Mouse (Mus musculus) CH12.LX (cell line): ENCODE results near the gene Nid1. TPM values are rescaled to one million over a fixed set of nuclear protein-coding genes. Genes with fewer than 3 reads are reported as not detected.
A peak's percentile ranks its signal among the peaks of the same experiment; 100 is the strongest.

Experiments
- DNase-seq: peaks from one replicate; pipeline ENCODE4 v3.0.0-alpha.2; 2013; ENCODE audit errors: extremely low read depth
- H3K27ac ChIP-seq: 2 replicates; pipeline ENCODE4 v1.5.1; 2012; ENCODE audit warnings: low read depth, mild to moderate bottlenecking, control low read depth, moderate library complexity; ENCODE audit not compliant: insufficient read depth
- H3K27me3 ChIP-seq: replicated peaks from 2 replicates; pipeline ENCODE3; 2012; ENCODE audit warnings: inconsistent platforms
- H3K36me3 ChIP-seq, 2 experiments: replicated peaks in 1 of 2; 2 replicates each; pipeline versions ENCODE3 to v1.6.1; 2012; ENCODE audit warnings: inconsistent platforms in 1 of 2, low read length in 1 of 2, mild to moderate bottlenecking in 1 of 2, mixed read lengths in 1 of 2, moderate library complexity in 1 of 2; ENCODE audit not compliant: control insufficient read depth in 1 of 2, insufficient read depth in 1 of 2
- H3K4me1 ChIP-seq, 2 experiments: 2 replicates each; pipeline ENCODE4 v1.6.1; 2012; ENCODE audit warnings: inconsistent platforms in 1 of 2, moderate library complexity in 1 of 2; ENCODE audit not compliant: insufficient read depth in 2 of 2, control insufficient read depth in 1 of 2
- H3K4me2 ChIP-seq: 2 replicates; pipeline ENCODE4 v1.6.1; 2012; ENCODE audit warnings: low read depth, mild to moderate bottlenecking, control low read depth; ENCODE audit not compliant: poor library complexity, insufficient read depth, severe bottlenecking
- H3K4me3 ChIP-seq, 3 experiments: fragments of 150-350 bp in 1 of 3; sonication (generic) in 1 of 3; replicated peaks in 1 of 3; 2 replicates each; pipeline versions ENCODE3 to v1.5.1; 2011 to 2012; ENCODE audit warnings: low read depth in 2 of 3, low read length in 2 of 3, mild to moderate bottlenecking in 2 of 3, moderate library complexity in 2 of 3, control low read depth in 1 of 3, improper control_type of control experiment in 1 of 3, inconsistent platforms in 1 of 3, mixed read lengths in 1 of 3; ENCODE audit not compliant: poor library complexity in 1 of 3
- H3K79me2 ChIP-seq: replicated peaks from 2 replicates; pipeline ENCODE4 v1.6.1; 2012; ENCODE audit warnings: mild to moderate bottlenecking, moderate library complexity; ENCODE audit not compliant: control insufficient read depth, poor library complexity, insufficient read depth, severe bottlenecking; ENCODE audit errors: extremely low read depth
- H3K9ac ChIP-seq: 2 replicates; pipeline ENCODE4 v1.6.1; 2012; ENCODE audit warnings: low read depth, mild to moderate bottlenecking, control low read depth, moderate library complexity; ENCODE audit not compliant: insufficient read depth
- H3K9me3 ChIP-seq: replicated peaks from 2 replicates; pipeline ENCODE3; 2012; ENCODE audit warnings: low read length, inconsistent platforms, mixed read lengths
- BHLHE40 ChIP-seq: IDR thresholded peaks from 2 replicates; pipeline ENCODE4 v1.6.1; 2011; ENCODE audit warnings: mild to moderate bottlenecking, low read depth, low read length, improper control_type of control experiment
- CHD1 ChIP-seq: IDR thresholded peaks from 2 replicates; pipeline ENCODE4 v1.6.1; 2012; ENCODE audit warnings: low read depth, low read length, improper control_type of control experiment, inconsistent platforms
- CHD2 ChIP-seq: IDR thresholded peaks from 2 replicates; pipeline ENCODE4 v1.6.1; 2011; ENCODE audit warnings: low read length, improper control_type of control experiment
- CTCF ChIP-seq, 2 experiments: IDR thresholded peaks in 1 of 2; conservative IDR thresholded peaks in 1 of 2; 2 replicates each; pipeline ENCODE4 v1.5.1; 2011 to 2012; ENCODE audit warnings: low read depth in 2 of 2, low read length in 2 of 2, improper control_type of control experiment in 1 of 2, inconsistent platforms in 1 of 2, mild to moderate bottlenecking in 1 of 2, moderate library complexity in 1 of 2
- E2F4 ChIP-seq: IDR thresholded peaks from 2 replicates; pipeline ENCODE4 v1.6.1; 2011; ENCODE audit warnings: low read depth, low read length, improper control_type of control experiment; ENCODE audit not compliant: insufficient replicate concordance
- ELF1 ChIP-seq: IDR thresholded peaks from 2 replicates; pipeline ENCODE4 v1.6.1; 2014; ENCODE audit warnings: low read depth, mild to moderate bottlenecking, inconsistent platforms, low read length, improper control_type of control experiment
- EP300 ChIP-seq: IDR thresholded peaks from 2 replicates; pipeline ENCODE4 v1.6.1; 2011; ENCODE audit warnings: low read length, improper control_type of control experiment
- ETS1 ChIP-seq: conservative IDR thresholded peaks from 2 replicates; pipeline ENCODE4 v1.6.1; 2012; ENCODE audit warnings: low read depth, mild to moderate bottlenecking, inconsistent platforms, low read length, improper control_type of control experiment, moderate library complexity
- GABPA ChIP-seq: IDR thresholded peaks from 2 replicates; pipeline ENCODE4 v1.6.1; 2012; ENCODE audit warnings: low read depth, low read length, improper control_type of control experiment, inconsistent platforms; ENCODE audit not compliant: insufficient replicate concordance
- HCFC1 ChIP-seq: IDR thresholded peaks from 2 replicates; pipeline ENCODE4 v1.6.1; 2012; ENCODE audit warnings: low read depth, mild to moderate bottlenecking, inconsistent platforms, low read length, improper control_type of control experiment
- JUND ChIP-seq: conservative IDR thresholded peaks from 2 replicates; pipeline ENCODE4 v1.6.1; 2011; ENCODE audit warnings: low read depth, low read length, improper control_type of control experiment
- MAFK ChIP-seq: IDR thresholded peaks from 2 replicates; pipeline ENCODE4 v1.6.1; 2011; ENCODE audit warnings: low read length, improper control_type of control experiment; ENCODE audit not compliant: insufficient replicate concordance
- MAZ ChIP-seq: IDR thresholded peaks from 2 replicates; pipeline ENCODE4 v1.6.1; 2012; ENCODE audit warnings: low read depth, mild to moderate bottlenecking, inconsistent platforms, low read length, improper control_type of control experiment, moderate library complexity
- MYC ChIP-seq: IDR thresholded peaks from 2 replicates; pipeline ENCODE4 v1.6.1; 2011; ENCODE audit warnings: low read depth, mild to moderate bottlenecking, improper control_type of control experiment, low read length
- PAX5 ChIP-seq: IDR thresholded peaks from 2 replicates; pipeline ENCODE4 v1.6.1; 2012; ENCODE audit warnings: low read length, inconsistent platforms, mixed read lengths
- POLR2A ChIP-seq: IDR thresholded peaks from 2 replicates; pipeline ENCODE4 v1.6.1; 2011; ENCODE audit warnings: low read depth, mild to moderate bottlenecking, improper control_type of control experiment, low read length
- SIN3A ChIP-seq: IDR thresholded peaks from 2 replicates; pipeline ENCODE4 v1.6.1; 2012; ENCODE audit warnings: low read length, improper control_type of control experiment, inconsistent platforms
- TBP ChIP-seq: conservative IDR thresholded peaks from 2 replicates; pipeline ENCODE4 v1.6.1; 2011; ENCODE audit warnings: low read depth, low read length, improper control_type of control experiment
- USF1 ChIP-seq: IDR thresholded peaks from 2 replicates; pipeline ENCODE4 v1.6.1; 2014; ENCODE audit warnings: low read depth, mild to moderate bottlenecking, inconsistent platforms, low read length, improper control_type of control experiment
- ZC3H11A ChIP-seq: IDR thresholded peaks from 2 replicates; pipeline ENCODE4 v1.6.1; 2012; ENCODE audit warnings: low read depth, mild to moderate bottlenecking, inconsistent platforms, low read length, improper control_type of control experiment
- ZMIZ1 ChIP-seq: IDR thresholded peaks from 2 replicates; pipeline ENCODE4 v1.6.1; 2012; ENCODE audit warnings: low read depth, mild to moderate bottlenecking, inconsistent platforms, low read length, improper control_type of control experiment
- ZNF384 ChIP-seq: IDR thresholded peaks from 2 replicates; pipeline ENCODE4 v1.6.1; 2012; ENCODE audit warnings: low read depth, low read length, improper control_type of control experiment, inconsistent platforms
- dilution Hi-C: fragments of 300-500 bp; cut with MboI; formaldehyde crosslinking; loops from 2 replicates; pipeline ENCODE4 v1.14.3; 2020; ENCODE audit warnings: low sequenced_read_pairs; ENCODE audit not compliant: extremely low pct_unique_long_range_greater_than_20kb, extremely low pct_ligation_motif_present
- in situ Hi-C: fragments of 300-500 bp; cut with MboI; formaldehyde crosslinking; loops from 3 replicates; pipeline ENCODE4 v1.14.3; 2019; ENCODE audit warnings: low sequenced_read_pairs, low pct_ligation_motif_present, low pct_unique_long_range_greater_than_20kb, mixed read lengths
- polyA plus RNA-seq: library from polyadenylated mRNA; unstranded; fragments of >175 nt; gene quantifications from 2 replicates; pipeline ENCODE4 v1.2.1, GENCODE M21; 2012; ENCODE audit warnings: low read depth; ENCODE audit not compliant: insufficient read length
- total RNA-seq, 2 experiments: library from RNA; depleted of rRNA; stranded (reverse); fragments of 300-350 nt in 1 of 2; fragments of >200 nt in 1 of 2; gene quantifications; 2 replicates each; pipeline ENCODE4 v1.2.3; 2012 to 2014

Gene Nid1
- total and polyA plus RNA-seq, 3 experiments: 0.30 to 0.94 (median 0.38) TPM

DNA sequence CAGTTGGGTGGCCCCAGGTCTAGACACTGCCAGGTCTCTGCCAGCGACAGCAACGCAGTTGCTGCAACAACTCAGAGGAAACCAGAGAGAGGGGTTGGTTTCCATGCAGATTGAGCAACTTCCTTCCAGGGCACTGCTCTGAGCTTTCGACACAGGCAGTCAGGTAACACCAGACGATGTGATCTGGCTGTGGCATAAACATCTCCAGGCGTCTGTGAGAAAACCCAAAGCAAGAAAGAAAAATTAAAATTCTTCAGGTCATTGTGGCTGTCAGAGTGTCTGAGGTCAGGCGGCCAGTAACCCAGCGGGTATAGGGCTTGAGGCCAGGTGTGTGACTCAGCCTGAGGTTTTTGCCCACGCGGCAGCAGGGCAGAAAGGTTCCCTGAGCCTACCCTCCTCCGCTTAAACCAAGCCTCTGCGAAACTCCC is 91.8 kb downstream of the Nid1 start:
- dilution Hi-C loops: no loop called here
- no peak overlapping the region for H3K27ac ChIP-seq
- DNase-seq: no peak
- in situ Hi-C loops: no loop called here
- H3K4me1 ChIP-seq: peaks cover 32 to 63% of the 10 kb centered on the region in 2 experiments
- no peaks in the 10 kb centered on the region for H3K36me3 ChIP-seq
- H3K27me3 ChIP-seq: no peaks in the 10 kb centered on the region
- H3K4me3 ChIP-seq: no peak overlapping the region
- TF ChIP-seq POLR2A (no peak), MYC (0 out of 2 replicates have a peak, but pooled peaks have one; percentile 31), ZC3H11A (no peak), ZMIZ1 (no peak), ETS1 (0 out of 2 replicates have a peak, but pooled peaks have one; percentile 9), CHD1 (no peak), SIN3A (peak; percentile 34; the same call in 1 of the 2 replicates), BHLHE40 (peak; percentile 48)
- peak overlapping the region; percentile 16; the same call in 1 of the 2 replicates for H3K4me2 ChIP-seq
- no peak overlapping the region; the same call in 1 of the 2 replicates for H3K9ac ChIP-seq
- no peaks in the 10 kb centered on the region for H3K9me3 ChIP-seq
- no peaks in the 10 kb centered on the region for H3K79me2 ChIP-seq

DNA sequence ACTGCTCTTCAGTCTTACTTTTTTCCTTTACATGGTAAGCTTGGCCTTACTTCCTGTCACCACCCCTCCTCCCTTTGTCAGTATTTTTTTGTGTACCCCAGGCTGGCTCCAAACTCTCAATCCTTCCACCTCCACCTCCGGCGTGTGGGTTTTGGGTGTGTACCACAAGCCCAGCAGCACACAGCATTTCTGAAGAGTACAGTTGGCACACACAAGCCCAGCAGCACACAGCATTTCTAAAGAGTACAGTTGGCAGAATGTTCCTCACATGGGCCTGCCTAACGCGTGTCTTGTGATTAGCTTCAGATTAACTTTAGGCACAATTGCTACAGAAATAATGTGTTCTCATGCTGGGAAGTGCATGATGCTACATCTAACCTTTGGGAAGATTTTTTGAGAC is 93.6 kb downstream of the Nid1 start:
- H3K4me2 ChIP-seq: no peak overlapping the region
- dilution Hi-C loops (no loop called here), in situ Hi-C loops (no loop called here)
- H3K9me3 ChIP-seq: no peaks in the 10 kb centered on the region
- no peaks in the 10 kb centered on the region for H3K27me3 ChIP-seq
- H3K4me1 ChIP-seq: peaks cover 17 to 45% of the 10 kb centered on the region in 2 experiments
- no peaks in the 10 kb centered on the region for H3K36me3 ChIP-seq
- no peaks in the 10 kb centered on the region for H3K79me2 ChIP-seq
- no peak overlapping the region for H3K9ac ChIP-seq
- no peak for DNase-seq
- H3K27ac ChIP-seq: no peak overlapping the region
- no peak overlapping the region for H3K4me3 ChIP-seq
- TF ChIP-seq E2F4 (no peak), CTCF (conservative IDR thresholded peaks at IDR 0.05 in 1 of 2, IDR thresholded peaks at IDR 0.05 in 1 of 2; ENCODE audit: low read depth in 2 of 2, low read length in 2 of 2) (no peak), PAX5 (no peak), CHD1 (no peak), CHD2 (no peak), USF1 (no peak), ETS1 (no peak), ZNF384 (no peak), MAZ (no peak), SIN3A (no peak), TBP (no peak), ZMIZ1 (no peak), MAFK (no peak), JUND (no peak), EP300 (no peak), MYC (no peak), HCFC1 (no peak), GABPA (no peak), ELF1 (no peak)
